Mouse (Mus musculus): ENCODE data around the gene Fam83g. TPM values are rescaled to one million over a fixed set of nuclear protein-coding genes. Genes with fewer than 3 reads are reported as not detected.

Gene Fam83g
- polyA plus RNA-seq, 1 experiment from 2014 or later: 2.4 TPM

DNA sequence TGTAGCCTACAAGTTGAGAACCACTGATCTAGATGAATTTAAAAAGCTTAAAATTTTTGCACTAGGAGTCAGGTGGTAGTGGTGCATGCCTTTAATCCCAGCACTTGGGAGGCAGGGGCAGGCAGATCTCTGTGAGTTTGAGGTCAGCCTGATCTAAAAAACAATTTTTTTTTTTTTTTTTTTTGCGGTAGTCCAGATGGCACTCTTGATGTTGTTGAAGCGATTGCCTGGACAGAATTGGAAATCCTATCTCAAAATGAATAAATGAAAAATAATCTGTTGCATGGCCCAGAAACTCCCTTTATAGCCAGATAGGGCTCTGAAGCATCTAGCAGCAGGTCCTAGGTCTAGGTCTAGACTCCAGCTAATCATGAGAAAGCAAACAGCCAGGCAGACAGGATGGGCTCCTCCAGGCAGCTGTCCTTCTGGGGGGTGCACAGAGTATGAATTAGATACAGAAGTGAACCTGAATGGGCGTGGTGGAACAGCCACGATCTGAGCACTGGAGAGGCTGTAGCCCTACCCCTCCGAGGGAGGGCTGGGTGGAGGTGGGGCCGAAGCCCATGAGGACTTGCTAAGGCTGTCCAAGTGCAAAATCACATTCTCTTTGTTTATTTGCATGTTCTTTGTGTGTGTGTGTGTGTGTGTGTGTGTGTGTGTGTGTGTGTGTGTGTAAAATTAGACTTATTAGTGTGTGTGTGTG lies 27.6 kb upstream of the Fam83g start:
- no peaks in the 10 kb centered on the region for H3K36me3 ChIP-seq
- no peak overlapping the region for H3K4me3 ChIP-seq
- DNase-seq (ENCODE audit: low spot score): no peak
- H3K27me3 ChIP-seq (ENCODE audit: low read depth, poor library complexity, severe bottlenecking): no peaks in the 10 kb centered on the region
- H3K27ac ChIP-seq: no peak overlapping the region
- 79% methylated on average over 6 of the region's 6 CpGs for WGBS
- no peaks in the 10 kb centered on the region for H3K9me3 ChIP-seq (replicated peaks)
- peaks cover 9% of the 10 kb centered on the region for H3K4me1 ChIP-seq

DNA sequence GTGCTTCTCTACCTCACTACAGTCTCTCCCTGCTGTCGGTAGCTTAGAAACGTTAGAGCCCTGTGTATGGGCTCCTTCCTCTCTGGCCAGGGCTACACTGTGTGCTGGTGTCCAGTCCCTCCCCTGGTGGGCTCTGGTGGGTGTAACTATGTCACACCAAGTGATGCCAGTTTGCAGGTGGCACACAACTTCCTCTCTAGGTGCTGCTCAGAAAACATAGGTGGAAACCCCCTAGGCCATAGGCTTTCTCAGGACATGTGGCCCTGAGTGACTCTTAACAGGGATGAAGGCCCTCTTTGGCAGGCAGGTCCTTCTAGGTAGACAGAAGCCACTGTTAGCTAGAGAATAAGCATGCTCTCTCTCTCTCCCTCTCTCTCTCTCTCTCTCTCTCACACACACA lies 26.5 kb upstream of the Fam83g start:
- Histone ChIP-seq H3K27ac (no peak overlapping the region), H3K4me1 (peaks cover 9% of the 10 kb centered on the region), H3K4me3 (no peak overlapping the region), H3K36me3 (no peaks in the 10 kb centered on the region), H3K9me3 (replicated peaks) (no peaks in the 10 kb centered on the region), H3K27me3 (ENCODE audit: low read depth, poor library complexity, severe bottlenecking) (no peaks in the 10 kb centered on the region)
- no peak for DNase-seq (ENCODE audit: low spot score)
- 80% methylated on average over 2 of the region's 2 CpGs for WGBS

DNA sequence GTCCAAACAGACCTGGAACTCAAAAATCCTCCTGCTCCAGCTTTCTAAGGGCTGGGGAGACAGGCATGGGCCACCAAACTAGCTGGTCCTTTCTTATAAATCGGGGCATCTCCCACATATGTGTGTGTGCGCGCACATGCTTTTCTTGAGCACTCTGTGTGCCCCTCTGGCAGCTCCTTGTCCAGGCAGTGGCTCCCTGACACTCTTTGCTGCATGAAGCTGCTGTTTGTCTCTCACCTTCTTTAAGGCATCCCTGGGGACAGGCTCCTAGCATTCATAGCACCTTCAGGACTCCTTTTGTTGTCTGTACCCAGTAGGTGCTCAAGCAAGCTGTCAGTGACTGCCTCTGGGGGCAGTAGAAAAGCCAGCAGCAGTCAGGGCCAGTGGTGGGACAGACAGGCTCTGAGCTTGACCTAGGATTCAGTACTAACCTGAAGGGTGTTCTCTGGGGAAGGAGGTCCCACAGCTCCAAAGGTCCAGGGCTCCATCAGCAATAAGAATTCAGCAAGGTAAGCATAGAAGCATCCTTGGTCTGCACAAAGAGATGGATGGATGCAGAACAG lies 25.4 kb upstream of the Fam83g start:
- H3K4me3 ChIP-seq: no peak overlapping the region
- H3K27ac ChIP-seq: no peak overlapping the region
- no peak for DNase-seq (ENCODE audit: low spot score)

DNA sequence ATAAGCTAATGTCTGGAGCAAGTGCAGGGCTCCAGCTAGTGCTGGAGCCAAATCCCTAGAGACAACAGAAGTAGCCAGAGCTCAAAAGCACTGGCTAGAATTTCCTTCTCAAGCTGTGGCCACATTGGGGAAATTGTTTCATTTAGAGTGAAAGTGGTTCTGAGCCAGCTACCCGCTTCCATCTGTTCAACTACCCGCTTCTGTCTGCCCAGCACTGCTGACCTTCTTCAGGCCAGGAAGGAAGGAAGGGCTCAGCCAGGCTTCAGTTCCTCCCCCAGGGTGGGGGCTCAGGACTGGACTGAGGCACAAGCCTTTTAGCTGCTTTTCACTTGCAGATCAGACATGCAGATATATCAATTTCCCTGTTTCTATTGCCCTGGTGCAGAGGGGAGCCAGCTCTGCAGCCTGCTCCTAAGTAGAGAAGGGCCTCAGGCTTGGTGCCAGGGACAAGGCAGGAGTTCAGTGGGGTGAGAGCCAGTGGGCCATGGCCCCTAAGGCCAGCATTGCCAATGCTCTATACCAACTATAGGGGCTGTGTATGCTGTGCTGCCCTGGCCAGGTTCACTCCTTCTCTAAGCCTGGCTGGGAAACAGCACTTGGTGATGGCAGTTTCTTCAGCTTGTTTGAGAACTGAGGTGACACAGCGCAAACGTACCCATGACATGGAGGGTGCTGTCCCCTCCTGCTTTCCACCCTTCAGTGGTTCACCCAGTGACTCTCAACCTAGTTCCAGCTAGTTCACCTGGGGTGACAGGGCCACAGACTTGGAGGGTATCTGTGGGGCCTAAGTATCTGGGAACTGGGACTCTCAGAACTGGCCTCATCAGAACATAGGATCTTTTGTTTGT lies 24.7 kb upstream of the Fam83g start:
- no peak overlapping the region for H3K4me3 ChIP-seq
- no peaks in the 10 kb centered on the region for H3K36me3 ChIP-seq
- H3K27ac ChIP-seq: peak overlapping the region; percentile 42
- H3K4me1 ChIP-seq: peaks cover 9% of the 10 kb centered on the region
- WGBS: 79% methylated on average over 4 of the region's 4 CpGs
- DNase-seq (ENCODE audit: low spot score): no peak
- H3K9me3 ChIP-seq (replicated peaks): no peaks in the 10 kb centered on the region
- H3K27me3 ChIP-seq (ENCODE audit: low read depth, poor library complexity, severe bottlenecking): no peaks in the 10 kb centered on the region

More for the DNA sequence above, 25.4 kb upstream of the Fam83g start:
- Histone ChIP-seq H3K27me3 (ENCODE audit: low read depth, poor library complexity, severe bottlenecking) (no peaks in the 10 kb centered on the region), H3K4me1 (peaks cover 9% of the 10 kb centered on the region), H3K9me3 (replicated peaks) (no peaks in the 10 kb centered on the region), H3K36me3 (no peaks in the 10 kb centered on the region)
- 95% methylated on average over 3 of the region's 3 CpGs for WGBS

DNA sequence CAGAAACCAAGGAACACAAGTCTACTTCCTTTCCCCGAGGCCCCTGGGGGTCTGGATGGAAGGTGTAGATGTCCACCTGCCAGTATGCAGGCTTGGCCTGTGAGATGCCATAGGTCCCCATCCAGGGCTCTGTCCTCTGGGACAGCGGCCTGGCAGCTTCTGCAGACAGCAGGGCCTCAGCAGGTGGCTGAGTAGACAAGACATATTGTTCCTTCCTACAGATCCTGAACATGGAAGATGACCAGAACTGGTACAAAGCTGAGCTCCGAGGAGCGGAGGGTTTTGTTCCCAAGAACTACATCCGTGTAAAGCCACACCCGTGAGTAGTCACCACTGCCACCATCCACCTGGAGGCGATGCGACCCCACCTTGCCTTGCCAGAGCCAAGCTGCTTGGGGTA lies 23.9 kb upstream of the Fam83g start:
- no peaks in the 10 kb centered on the region for H3K36me3 ChIP-seq
- H3K27ac ChIP-seq: no peak overlapping the region
- no peaks in the 10 kb centered on the region for H3K27me3 ChIP-seq (ENCODE audit: low read depth, poor library complexity, severe bottlenecking)
- H3K9me3 ChIP-seq (replicated peaks): no peaks in the 10 kb centered on the region
- peaks cover 9% of the 10 kb centered on the region for H3K4me1 ChIP-seq
- 91% methylated on average over 8 of the region's 8 CpGs for WGBS
- no peak overlapping the region for H3K4me3 ChIP-seq
- no peak for DNase-seq (ENCODE audit: low spot score)

DNA sequence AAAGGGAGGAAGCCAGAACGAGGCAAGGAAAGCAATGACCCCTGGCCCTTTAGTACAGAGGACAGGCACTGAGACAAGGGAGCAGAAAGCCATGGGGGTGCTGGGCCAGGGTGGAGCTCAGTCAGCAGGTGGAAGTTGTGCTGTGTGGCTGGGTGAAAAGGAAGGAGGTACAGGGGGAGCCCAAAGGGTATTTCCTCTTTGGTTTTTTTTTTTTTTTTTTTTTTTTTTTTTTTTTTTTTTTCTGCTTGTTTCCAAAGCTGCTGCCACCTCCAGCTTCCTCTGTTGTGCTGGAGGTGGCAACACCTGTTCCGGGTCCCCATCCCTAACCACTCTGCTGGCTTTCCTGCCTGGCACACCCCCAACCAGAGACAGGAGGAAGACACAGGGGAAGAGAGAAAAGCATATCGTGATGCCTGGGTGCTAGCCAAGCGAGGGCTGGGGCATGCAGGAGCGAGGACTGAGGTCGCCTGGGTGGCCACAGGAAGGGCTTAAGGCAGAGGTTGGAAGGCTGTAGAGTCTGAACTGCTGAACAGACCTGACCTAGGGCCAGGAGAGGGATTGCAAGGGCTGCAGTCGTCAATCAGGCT lies 23.0 kb upstream of the Fam83g start:
- Histone ChIP-seq H3K27ac (no peak overlapping the region), H3K36me3 (no peaks in the 10 kb centered on the region), H3K4me3 (no peak overlapping the region), H3K9me3 (replicated peaks) (no peaks in the 10 kb centered on the region), H3K4me1 (peaks cover 9% of the 10 kb centered on the region), H3K27me3 (ENCODE audit: low read depth, poor library complexity, severe bottlenecking) (no peaks in the 10 kb centered on the region)
- 75% methylated on average over 7 of the region's 7 CpGs for WGBS
- no peak for DNase-seq (ENCODE audit: low spot score)

DNA sequence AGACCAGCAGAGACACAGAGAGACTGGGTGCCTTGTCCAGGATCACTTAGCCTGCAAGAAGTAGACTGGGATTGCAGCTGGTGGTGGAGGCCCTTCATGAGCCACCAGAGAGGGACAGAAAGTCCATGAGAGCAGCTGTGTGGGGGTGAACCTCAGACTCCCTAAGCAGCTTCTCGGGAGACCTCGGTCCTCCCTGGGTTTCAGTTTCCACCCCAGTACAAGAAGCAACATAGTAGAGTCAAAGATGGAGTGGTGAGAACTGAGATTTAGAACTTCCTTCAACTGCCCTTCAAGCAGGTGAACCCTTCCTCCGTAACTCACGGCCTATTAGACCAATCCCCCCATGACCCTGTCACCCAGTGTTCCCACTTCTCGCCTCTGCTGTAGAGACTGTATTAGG lies 21.7 kb upstream of the Fam83g start:
- Histone ChIP-seq H3K36me3 (no peaks in the 10 kb centered on the region), H3K9me3 (replicated peaks) (no peaks in the 10 kb centered on the region), H3K4me1 (peaks cover 11% of the 10 kb centered on the region), H3K27ac (no peak overlapping the region), H3K4me3 (no peak overlapping the region), H3K27me3 (ENCODE audit: low read depth, poor library complexity, severe bottlenecking) (no peaks in the 10 kb centered on the region)
- 92% methylated on average over 5 of the region's 5 CpGs for WGBS
- no peak for DNase-seq (ENCODE audit: low spot score)

DNA sequence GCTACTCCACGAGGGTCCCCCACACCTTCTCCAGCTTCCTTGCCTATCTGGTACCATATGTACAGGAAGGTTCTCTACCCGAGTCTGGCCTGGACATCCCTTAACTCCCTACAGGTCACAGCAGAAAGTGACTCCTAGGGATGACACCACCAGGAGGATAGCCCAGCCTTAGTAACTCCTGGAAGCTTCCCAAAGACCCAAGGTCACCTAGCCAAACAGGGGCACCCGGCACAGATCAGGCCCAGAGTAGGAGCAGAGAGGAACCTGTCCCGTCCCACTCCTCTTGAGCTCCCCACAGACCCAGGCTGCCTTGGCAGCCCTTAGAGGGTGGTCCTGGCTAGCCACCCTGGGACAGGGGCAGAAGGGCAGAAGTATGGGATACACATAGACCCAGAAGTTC lies 18.5 kb upstream of the Fam83g start:
- Histone ChIP-seq H3K9me3 (replicated peaks) (no peaks in the 10 kb centered on the region), H3K4me1 (peaks cover 20% of the 10 kb centered on the region), H3K27me3 (ENCODE audit: low read depth, poor library complexity, severe bottlenecking) (peaks cover 6% of the 10 kb centered on the region; the same call in 1 of the 2 replicates), H3K4me3 (no peak overlapping the region), H3K36me3 (no peaks in the 10 kb centered on the region), H3K27ac (0 out of 2 replicates have a peak overlapping the region, but pooled peaks have one; percentile 0)
- WGBS: 85% methylated on average over 4 of the region's 4 CpGs
- DNase-seq (ENCODE audit: low spot score): no peak

DNA sequence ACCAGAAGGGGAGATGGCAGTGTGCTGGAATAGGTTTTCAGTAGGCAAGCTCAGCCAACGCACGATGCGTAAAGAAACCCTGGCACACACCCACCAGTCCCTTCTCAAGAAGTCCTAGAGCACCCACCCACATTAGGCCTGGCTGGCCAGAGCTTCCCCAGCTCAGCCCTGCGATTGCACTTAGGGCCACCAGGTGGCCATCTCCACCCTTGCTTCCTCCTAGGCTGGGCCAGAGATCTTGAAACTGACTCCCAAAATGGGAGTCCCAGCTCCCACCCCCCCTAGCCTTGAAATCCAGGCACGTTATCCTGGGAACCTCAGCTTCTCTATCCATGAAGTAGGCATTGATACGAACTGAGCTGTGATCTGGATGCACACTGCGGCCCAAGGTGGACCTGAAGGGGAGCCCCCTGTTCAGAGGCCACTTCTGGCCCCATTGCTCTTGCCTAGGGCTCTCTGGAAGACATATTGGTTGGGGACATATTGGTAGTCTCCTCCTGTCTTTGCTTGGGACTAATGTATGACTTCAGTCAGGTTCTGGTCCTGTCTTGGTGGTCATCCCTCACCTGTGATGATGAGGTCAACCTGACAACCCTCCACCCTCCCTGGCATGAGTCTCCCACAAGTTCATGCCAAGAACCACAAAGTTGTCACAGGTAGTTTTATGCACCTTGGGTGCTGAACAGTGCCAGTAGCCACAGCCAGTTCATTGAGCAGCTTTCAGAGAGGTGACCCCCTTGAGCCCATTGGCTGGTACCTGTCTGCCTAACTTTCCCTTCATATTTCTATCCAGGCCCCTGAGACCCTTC lies 17.7 kb upstream of the Fam83g start:
- Histone ChIP-seq H3K27ac (no peak overlapping the region), H3K27me3 (ENCODE audit: low read depth, poor library complexity, severe bottlenecking) (peaks cover 12% of the 10 kb centered on the region; the same call in 1 of the 2 replicates), H3K9me3 (replicated peaks) (no peaks in the 10 kb centered on the region), H3K36me3 (no peaks in the 10 kb centered on the region), H3K4me3 (no peak overlapping the region), H3K4me1 (peaks cover 28% of the 10 kb centered on the region)
- peak; percentile 56 for DNase-seq (ENCODE audit: low spot score)
- WGBS: 48% methylated on average over 7 of the region's 7 CpGs

DNA sequence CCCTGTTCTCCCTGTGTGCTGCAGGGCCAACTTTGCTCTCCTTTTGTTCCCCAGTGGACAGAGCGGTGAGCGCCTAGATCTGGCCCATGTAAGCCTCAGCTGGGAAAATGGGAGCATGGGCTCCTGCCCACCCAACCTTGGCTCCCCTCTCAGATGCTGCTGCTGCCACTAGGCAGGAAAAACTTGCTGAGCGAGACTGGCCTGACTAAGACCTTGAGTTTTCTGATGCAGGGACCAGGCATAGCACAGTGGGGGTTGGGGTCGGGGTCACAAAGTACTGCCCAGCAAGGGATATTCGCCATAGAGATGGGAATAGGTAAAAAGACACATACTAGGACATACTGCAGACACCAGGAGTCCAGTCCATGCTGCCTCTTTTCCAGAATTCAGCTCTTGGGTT lies 16.6 kb upstream of the Fam83g start:
- Histone ChIP-seq H3K27me3 (ENCODE audit: low read depth, poor library complexity, severe bottlenecking) (peaks cover 21% of the 10 kb centered on the region), H3K4me1 (peaks cover 38% of the 10 kb centered on the region), H3K27ac (no peak overlapping the region), H3K4me3 (no peak overlapping the region), H3K36me3 (no peaks in the 10 kb centered on the region), H3K9me3 (replicated peaks) (no peaks in the 10 kb centered on the region)
- 83% methylated on average over 5 of the region's 5 CpGs for WGBS
- no peak for DNase-seq (ENCODE audit: low spot score)

DNA sequence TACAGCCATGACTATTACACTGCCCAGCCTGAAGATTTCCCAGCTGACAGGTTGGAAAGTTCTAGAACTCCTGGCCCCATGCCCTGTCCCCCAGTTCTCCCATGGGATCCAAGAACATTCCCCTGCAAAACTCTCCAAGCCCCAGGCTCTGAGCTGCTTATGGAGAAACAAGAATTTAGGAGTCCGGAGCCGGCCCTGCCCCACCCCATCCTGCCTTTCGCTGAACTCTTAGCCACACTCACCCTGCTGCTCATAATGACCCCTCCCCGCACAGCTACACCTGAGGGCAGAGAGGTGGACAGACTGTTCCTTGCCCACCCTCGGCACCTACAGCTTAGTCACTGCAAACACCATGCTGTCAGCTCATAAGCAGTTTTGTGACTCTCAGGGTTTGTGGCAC lies 16.1 kb upstream of the Fam83g start:
- no peaks in the 10 kb centered on the region for H3K9me3 ChIP-seq (replicated peaks)
- 79% methylated on average over 5 of the region's 5 CpGs for WGBS
- no peak for DNase-seq (ENCODE audit: low spot score)
- peaks cover 25% of the 10 kb centered on the region for H3K27me3 ChIP-seq (ENCODE audit: low read depth, poor library complexity, severe bottlenecking)
- H3K4me1 ChIP-seq: peaks cover 38% of the 10 kb centered on the region
- H3K36me3 ChIP-seq: no peaks in the 10 kb centered on the region
- no peak overlapping the region for H3K4me3 ChIP-seq
- H3K27ac ChIP-seq: no peak overlapping the region

All from limb, embryonic 10.5 days (tissue).